Mouse (Mus musculus): ENCODE measurements around the gene Kif13a. TPM values are rescaled to one million over a fixed set of nuclear protein-coding genes. Genes with fewer than 3 reads are reported as not detected.

Gene Kif13a
- polyA plus RNA-seq, 1 experiment from 2014 or later: 17.8 TPM

DNA sequence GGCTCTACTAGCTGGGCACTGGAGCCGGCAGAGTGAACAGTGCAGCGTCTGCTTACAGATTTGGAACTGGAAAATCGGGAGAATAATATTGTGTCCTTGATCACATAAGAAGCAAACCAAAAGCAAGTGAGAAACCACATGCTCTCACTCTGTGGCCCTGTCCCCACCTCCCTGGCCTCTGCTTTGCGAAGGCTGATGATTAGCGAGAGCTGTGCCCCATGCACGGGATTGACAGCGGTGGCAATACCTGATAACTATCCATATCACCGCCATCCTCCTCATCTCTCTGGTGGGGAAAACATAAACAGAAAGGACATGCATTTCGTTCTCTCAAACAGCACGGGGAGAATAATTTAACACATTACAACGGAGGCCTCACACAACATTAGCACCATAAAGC is 149.3 kb downstream of the Kif13a start:
- no peak for ATAC-seq (replicated peaks; ENCODE audit: extremely low read depth, insufficient read depth, low FRiP score)
- WGBS: 80% methylated on average over 11 of the region's 11 CpGs
- Histone ChIP-seq H3K27ac (ENCODE audit: low read length) (no peak overlapping the region), H3K9ac (ENCODE audit: low read length) (no peak overlapping the region), H3K9me3 (replicated peaks; ENCODE audit: control insufficient read depth, low read length) (no peaks in the 10 kb centered on the region), H3K36me3 (ENCODE audit: control insufficient read depth, insufficient read depth) (peaks cover 35% of the 10 kb centered on the region), H3K4me3 (ENCODE audit: low read length) (no peak overlapping the region), H3K4me1 (ENCODE audit: control insufficient read depth, insufficient read depth, low read length) (no peaks in the 10 kb centered on the region), H3K27me3 (ENCODE audit: control insufficient read depth, insufficient read depth, low read length) (no peaks in the 10 kb centered on the region), H3K4me2 (ENCODE audit: low read depth, low read length) (no peak overlapping the region)

DNA sequence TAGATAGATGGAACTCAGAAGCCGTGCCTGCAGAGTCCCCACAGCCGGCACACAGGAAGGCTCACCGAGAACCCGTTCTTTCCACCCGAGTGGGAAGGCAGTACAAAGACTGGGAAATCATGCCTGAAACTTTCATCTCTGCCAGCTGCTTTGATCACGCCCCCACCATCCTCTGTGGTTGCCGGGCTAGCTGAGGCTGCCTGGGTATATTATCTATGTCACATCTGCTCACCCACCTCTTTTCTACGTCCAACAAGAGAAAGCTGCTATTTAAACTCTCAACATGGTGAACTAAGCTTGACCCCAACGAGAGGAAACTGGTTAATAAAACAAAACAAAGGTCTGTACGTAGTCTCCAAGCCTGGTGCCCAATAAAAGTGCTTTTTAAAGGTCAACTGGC is 149.8 kb downstream of the Kif13a start:
- Histone ChIP-seq H3K27ac (ENCODE audit: low read length) (no peak overlapping the region), H3K9ac (ENCODE audit: low read length) (no peak overlapping the region), H3K4me3 (ENCODE audit: low read length) (no peak overlapping the region), H3K9me3 (replicated peaks; ENCODE audit: control insufficient read depth, low read length) (no peaks in the 10 kb centered on the region), H3K4me1 (ENCODE audit: control insufficient read depth, insufficient read depth, low read length) (no peaks in the 10 kb centered on the region), H3K4me2 (ENCODE audit: low read depth, low read length) (no peak overlapping the region), H3K36me3 (ENCODE audit: control insufficient read depth, insufficient read depth) (peaks cover 37% of the 10 kb centered on the region), H3K27me3 (ENCODE audit: control insufficient read depth, insufficient read depth, low read length) (no peaks in the 10 kb centered on the region)
- no peak for ATAC-seq (replicated peaks; ENCODE audit: extremely low read depth, insufficient read depth, low FRiP score)
- WGBS: 60% methylated on average over 10 of the region's 10 CpGs

DNA sequence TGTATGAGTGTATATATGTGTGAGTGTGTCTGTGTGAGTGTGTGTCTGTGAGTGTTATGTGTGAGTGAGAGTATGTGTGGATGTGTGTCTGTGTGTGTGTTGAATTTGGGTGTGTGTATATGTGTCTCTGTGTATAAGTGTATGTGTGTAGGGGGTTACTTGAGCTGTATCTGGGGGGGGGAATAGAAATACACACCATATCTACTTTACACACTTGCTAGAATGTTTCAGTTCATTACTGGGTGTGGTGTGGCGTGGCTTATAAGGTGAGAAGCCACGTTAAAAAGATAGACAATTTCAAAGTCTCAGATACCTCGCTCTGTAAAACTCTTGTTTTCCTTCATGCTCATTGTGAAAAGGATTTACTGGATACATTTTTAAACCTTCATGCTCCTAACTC is 152.2 kb downstream of the Kif13a start:
- no peak overlapping the region for H3K9ac ChIP-seq (ENCODE audit: low read length)
- no peak overlapping the region for H3K4me3 ChIP-seq (ENCODE audit: low read length)
- 90% methylated on average over 3 of the region's 3 CpGs for WGBS
- no peaks in the 10 kb centered on the region for H3K9me3 ChIP-seq (replicated peaks; ENCODE audit: control insufficient read depth, low read length)
- H3K36me3 ChIP-seq (ENCODE audit: control insufficient read depth, insufficient read depth): peaks cover 31% of the 10 kb centered on the region
- H3K4me1 ChIP-seq (ENCODE audit: control insufficient read depth, insufficient read depth, low read length): no peaks in the 10 kb centered on the region
- no peak overlapping the region for H3K4me2 ChIP-seq (ENCODE audit: low read depth, low read length)
- ATAC-seq (replicated peaks; ENCODE audit: extremely low read depth, insufficient read depth, low FRiP score): no peak
- no peak overlapping the region for H3K27ac ChIP-seq (ENCODE audit: low read length)
- H3K27me3 ChIP-seq (ENCODE audit: control insufficient read depth, insufficient read depth, low read length): no peaks in the 10 kb centered on the region

DNA sequence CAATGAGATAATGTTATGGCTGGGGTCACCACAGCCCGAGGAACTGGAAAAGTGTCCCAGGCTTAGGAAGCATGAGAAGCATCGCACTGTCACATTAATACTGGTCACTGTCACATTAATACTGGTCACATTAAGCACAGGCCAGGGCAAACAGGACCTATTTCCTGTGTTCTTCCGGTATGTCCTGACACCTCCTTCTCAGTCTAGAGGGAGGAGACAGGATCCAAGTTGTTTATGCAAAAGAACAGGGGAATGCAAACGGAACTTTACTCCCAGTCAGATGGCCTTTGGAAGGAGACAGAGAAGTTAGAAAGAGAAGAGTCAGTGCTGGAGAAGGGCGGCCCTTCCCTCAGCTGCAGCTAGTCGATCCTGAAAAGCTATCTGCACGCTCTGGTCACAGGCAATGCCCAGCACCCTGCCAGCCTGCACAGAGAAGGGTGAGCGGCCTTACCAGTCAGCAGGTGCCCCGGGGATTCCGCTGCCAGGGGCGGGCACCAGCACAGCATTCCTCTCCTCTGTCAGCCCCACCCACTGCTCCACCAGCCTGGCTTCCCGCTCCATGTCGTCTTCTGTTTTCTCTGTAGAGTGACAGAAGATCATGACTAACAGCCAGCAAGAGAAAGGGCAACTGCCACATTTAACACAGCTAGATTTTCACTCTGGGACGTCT is 152.9 kb downstream of the Kif13a start:
- H3K9ac ChIP-seq (ENCODE audit: low read length): no peak overlapping the region
- H3K36me3 ChIP-seq (ENCODE audit: control insufficient read depth, insufficient read depth): peaks cover 38% of the 10 kb centered on the region
- H3K27me3 ChIP-seq (ENCODE audit: control insufficient read depth, insufficient read depth, low read length): no peaks in the 10 kb centered on the region
- no peak overlapping the region for H3K4me2 ChIP-seq (ENCODE audit: low read depth, low read length)
- no peak overlapping the region for H3K4me3 ChIP-seq (ENCODE audit: low read length)
- no peak for ATAC-seq (replicated peaks; ENCODE audit: extremely low read depth, insufficient read depth, low FRiP score)
- 63% methylated on average over 14 of the region's 14 CpGs for WGBS
- H3K9me3 ChIP-seq (replicated peaks; ENCODE audit: control insufficient read depth, low read length): no peaks in the 10 kb centered on the region
- no peaks in the 10 kb centered on the region for H3K4me1 ChIP-seq (ENCODE audit: control insufficient read depth, insufficient read depth, low read length)
- no peak overlapping the region for H3K27ac ChIP-seq (ENCODE audit: low read length)

DNA sequence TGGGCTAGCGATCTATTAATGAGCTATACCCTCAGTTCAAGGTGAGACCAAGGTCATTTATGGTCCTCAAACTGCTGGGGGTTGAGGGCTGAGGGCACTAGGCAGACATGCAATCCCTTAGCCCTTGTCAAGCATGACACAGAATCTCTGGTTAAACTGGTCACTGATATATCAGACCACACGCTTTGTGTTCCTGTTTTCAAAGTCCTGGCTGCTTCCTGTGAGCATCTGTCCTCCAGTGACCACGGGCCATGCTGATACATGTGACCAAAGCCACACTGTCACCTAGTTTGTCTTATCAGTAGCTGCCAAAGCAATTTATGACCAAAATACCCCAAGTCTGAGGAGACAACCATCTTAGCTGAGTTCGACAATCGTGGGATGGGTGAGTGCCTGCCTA is 154.7 kb downstream of the Kif13a start:
- peaks cover 48% of the 10 kb centered on the region for H3K36me3 ChIP-seq (ENCODE audit: control insufficient read depth, insufficient read depth)
- 68% methylated on average over 5 of the region's 5 CpGs for WGBS
- no peak overlapping the region for H3K4me2 ChIP-seq (ENCODE audit: low read depth, low read length)
- no peaks in the 10 kb centered on the region for H3K27me3 ChIP-seq (ENCODE audit: control insufficient read depth, insufficient read depth, low read length)
- H3K9me3 ChIP-seq (replicated peaks; ENCODE audit: control insufficient read depth, low read length): no peaks in the 10 kb centered on the region
- H3K4me3 ChIP-seq (ENCODE audit: low read length): no peak overlapping the region
- H3K9ac ChIP-seq (ENCODE audit: low read length): no peak overlapping the region
- H3K4me1 ChIP-seq (ENCODE audit: control insufficient read depth, insufficient read depth, low read length): no peaks in the 10 kb centered on the region
- no peak overlapping the region for H3K27ac ChIP-seq (ENCODE audit: low read length)
- ATAC-seq (replicated peaks; ENCODE audit: extremely low read depth, insufficient read depth, low FRiP score): no peak

DNA sequence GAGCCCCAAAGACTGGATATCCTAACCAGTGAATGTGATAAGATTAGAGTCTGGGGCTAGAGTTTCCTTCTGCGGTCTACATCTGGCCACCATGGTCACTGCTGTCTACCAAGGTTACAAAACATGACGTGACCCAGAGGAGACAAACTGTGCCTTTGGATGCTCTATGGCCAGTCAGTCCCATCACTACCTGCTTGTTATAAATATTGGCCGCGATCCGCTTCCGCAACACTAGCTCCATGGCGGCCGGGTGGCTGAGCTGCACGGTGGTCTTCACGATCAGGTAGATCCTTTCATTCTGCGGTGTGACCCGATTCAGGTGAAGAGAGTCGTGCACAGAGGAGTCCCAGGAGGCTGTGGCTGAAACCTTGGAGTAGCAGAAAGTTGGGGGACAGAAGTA is 157.1 kb downstream of the Kif13a start:
- Histone ChIP-seq H3K9me3 (replicated peaks; ENCODE audit: control insufficient read depth, low read length) (no peaks in the 10 kb centered on the region), H3K4me1 (ENCODE audit: control insufficient read depth, insufficient read depth, low read length) (no peaks in the 10 kb centered on the region), H3K27me3 (ENCODE audit: control insufficient read depth, insufficient read depth, low read length) (no peaks in the 10 kb centered on the region), H3K4me3 (ENCODE audit: low read length) (no peak overlapping the region), H3K4me2 (ENCODE audit: low read depth, low read length) (no peak overlapping the region), H3K27ac (ENCODE audit: low read length) (no peak overlapping the region), H3K36me3 (ENCODE audit: control insufficient read depth, insufficient read depth) (peaks cover 62% of the 10 kb centered on the region), H3K9ac (ENCODE audit: low read length) (no peak overlapping the region)
- ATAC-seq (replicated peaks; ENCODE audit: extremely low read depth, insufficient read depth, low FRiP score): no peak
- WGBS: 94% methylated on average over 13 of the region's 13 CpGs

DNA sequence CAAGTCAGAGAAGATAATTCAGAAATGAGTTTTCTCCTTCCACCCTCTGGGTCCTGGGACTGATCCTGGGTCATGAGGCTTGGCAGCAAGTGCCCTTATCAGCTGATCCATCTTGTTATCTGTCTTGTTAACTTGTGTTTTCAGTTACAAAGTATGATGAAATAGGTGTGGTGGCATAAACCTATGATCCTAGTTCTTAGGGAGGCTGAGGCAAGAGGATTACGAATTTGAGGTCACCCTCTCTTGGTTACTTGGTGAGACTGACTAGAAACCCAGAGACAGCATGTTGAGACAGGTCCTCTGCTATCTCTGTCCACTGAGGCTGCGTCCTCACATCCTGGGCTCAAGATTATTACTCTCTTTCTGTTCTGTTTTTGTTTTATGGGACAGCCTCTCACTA is 164.3 kb downstream of the Kif13a start:
- Histone ChIP-seq H3K36me3 (ENCODE audit: control insufficient read depth, insufficient read depth) (peaks cover 66% of the 10 kb centered on the region), H3K4me2 (ENCODE audit: low read depth, low read length) (no peak overlapping the region), H3K9me3 (replicated peaks; ENCODE audit: control insufficient read depth, low read length) (no peaks in the 10 kb centered on the region), H3K4me1 (ENCODE audit: control insufficient read depth, insufficient read depth, low read length) (no peaks in the 10 kb centered on the region), H3K4me3 (ENCODE audit: low read length) (no peak overlapping the region), H3K9ac (ENCODE audit: low read length) (no peak overlapping the region), H3K27me3 (ENCODE audit: control insufficient read depth, insufficient read depth, low read length) (no peaks in the 10 kb centered on the region), H3K27ac (ENCODE audit: low read length) (no peak overlapping the region)
- ATAC-seq (replicated peaks; ENCODE audit: extremely low read depth, insufficient read depth, low FRiP score): no peak
- WGBS: 92% methylated on average over 2 of the region's 2 CpGs

DNA sequence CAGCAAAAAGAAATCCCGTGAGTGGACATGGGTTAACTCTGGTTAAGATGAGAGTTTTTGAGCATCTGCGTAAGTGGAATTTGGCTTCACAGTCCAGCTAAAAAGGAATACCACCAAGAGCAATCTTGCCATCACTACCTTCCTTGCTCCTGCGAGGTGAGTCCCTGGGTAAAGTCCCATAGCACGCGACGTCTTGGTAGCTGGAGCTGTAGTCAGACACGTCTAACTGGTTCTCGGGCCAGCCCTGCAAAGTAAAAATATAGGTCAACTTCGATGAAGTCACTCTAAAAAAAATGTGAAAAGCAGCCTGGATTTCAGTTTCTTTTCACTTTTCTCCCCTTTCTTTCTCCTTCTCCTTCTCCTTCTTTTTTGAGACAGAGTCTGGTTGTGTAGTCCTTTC is 166.5 kb downstream of the Kif13a start:
- ATAC-seq (replicated peaks; ENCODE audit: extremely low read depth, insufficient read depth, low FRiP score): no peak
- Histone ChIP-seq H3K4me2 (ENCODE audit: low read depth, low read length) (no peak overlapping the region), H3K9ac (ENCODE audit: low read length) (no peak overlapping the region), H3K27ac (ENCODE audit: low read length) (no peak overlapping the region), H3K9me3 (replicated peaks; ENCODE audit: control insufficient read depth, low read length) (no peaks in the 10 kb centered on the region), H3K36me3 (ENCODE audit: control insufficient read depth, insufficient read depth) (peaks cover 62% of the 10 kb centered on the region), H3K27me3 (ENCODE audit: control insufficient read depth, insufficient read depth, low read length) (no peaks in the 10 kb centered on the region), H3K4me3 (ENCODE audit: low read length) (no peak overlapping the region), H3K4me1 (ENCODE audit: control insufficient read depth, insufficient read depth, low read length) (no peaks in the 10 kb centered on the region)
- 90% methylated on average over 9 of the region's 9 CpGs for WGBS

DNA sequence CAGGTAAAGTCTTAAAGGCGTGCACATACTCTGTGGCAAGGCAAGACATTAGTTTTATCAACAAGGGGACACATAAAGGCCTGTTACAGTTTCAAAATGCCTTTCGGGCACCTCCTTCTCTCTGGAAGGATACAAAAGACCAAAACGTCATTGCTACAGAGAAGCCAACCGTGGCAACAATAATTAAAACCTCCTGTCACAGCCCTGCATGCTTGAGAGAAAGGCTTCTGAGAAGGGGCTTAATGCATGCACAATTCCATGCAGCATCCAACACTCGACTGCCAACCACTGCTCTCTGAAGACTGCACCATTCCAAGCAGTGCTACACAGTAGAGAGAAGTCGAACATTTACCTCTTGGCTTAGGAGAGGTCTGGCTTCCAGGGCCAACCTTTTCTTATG is 168.7 kb downstream of the Kif13a start:
- WGBS: 81% methylated on average over 6 of the region's 6 CpGs

More for the DNA sequence above, 168.7 kb downstream of the Kif13a start:
- H3K4me2 ChIP-seq (ENCODE audit: low read depth, low read length): no peak overlapping the region
- peaks cover 56% of the 10 kb centered on the region for H3K36me3 ChIP-seq (ENCODE audit: control insufficient read depth, insufficient read depth)
- no peaks in the 10 kb centered on the region for H3K27me3 ChIP-seq (ENCODE audit: control insufficient read depth, insufficient read depth, low read length)
- H3K9me3 ChIP-seq (replicated peaks; ENCODE audit: control insufficient read depth, low read length): no peaks in the 10 kb centered on the region
- ATAC-seq (replicated peaks; ENCODE audit: extremely low read depth, insufficient read depth, low FRiP score): no peak
- no peak overlapping the region for H3K4me3 ChIP-seq (ENCODE audit: low read length)
- H3K4me1 ChIP-seq (ENCODE audit: control insufficient read depth, insufficient read depth, low read length): no peaks in the 10 kb centered on the region
- H3K27ac ChIP-seq (ENCODE audit: low read length): no peak overlapping the region
- H3K9ac ChIP-seq (ENCODE audit: low read length): no peak overlapping the region
